Mouse (Mus musculus): ENCODE data around the gene Arfgap2. TPM values are rescaled to one million over a fixed set of nuclear protein-coding genes. Genes with fewer than 3 reads are reported as not detected.
"Not testable (repeated sequence)": the region's sequence is repeated elsewhere in the genome, so short reads cannot be mapped to it uniquely, and the experiment has no call there.

The Arfgap2 gene
- polyA plus RNA-seq (2016; fragmentation: Nextera tagmentation; extraction: Ambion mirVana) = 84.5 and 85.6 TPM in 2 replicates

DNA sequence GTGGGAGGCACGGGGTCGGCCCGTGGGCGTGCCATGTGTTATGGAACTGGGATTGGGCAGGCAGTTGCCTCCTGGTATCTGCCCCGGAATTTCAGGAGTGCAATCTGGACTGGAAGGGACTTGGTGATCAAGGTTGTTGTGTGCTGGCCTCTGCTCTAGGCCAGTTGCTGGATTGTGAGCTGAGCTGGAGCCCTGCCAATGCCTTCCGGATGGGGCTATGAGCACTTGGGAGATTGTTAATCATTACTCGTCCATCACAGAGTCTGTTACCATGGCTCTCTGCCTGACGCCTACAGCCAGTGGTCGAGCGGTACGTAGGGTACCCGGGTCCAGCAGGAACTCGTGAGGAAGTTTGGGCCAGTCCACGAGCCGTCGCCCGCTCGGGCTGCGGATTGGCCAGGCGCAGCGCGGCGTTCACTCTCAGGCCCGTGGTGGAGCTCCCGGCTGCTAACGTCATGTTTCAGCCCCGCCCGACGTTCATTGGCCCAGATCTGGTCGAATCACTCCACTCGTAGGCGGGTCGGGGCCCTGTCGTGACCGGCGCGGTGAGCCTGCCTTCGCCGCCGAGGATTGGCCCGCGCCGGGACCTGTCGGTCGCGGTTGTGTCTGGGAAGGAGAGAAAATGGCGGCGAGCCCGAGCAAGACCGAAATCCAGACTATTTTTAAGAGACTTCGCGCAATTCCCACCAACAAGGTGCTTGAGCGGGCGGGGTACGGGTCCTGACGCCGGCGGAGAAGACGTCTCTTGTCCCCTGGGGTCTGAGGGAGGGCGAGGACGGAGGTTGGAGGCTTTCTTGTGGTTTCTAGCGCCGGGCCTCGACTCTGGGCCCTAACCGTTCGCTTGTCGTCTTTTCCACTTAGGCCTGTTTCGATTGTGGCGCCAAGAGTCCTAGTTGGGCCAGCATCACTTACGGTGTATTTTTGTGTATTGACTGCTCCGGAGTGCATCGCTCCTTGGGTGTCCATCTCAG lies at the start of gene Arfgap2:
Arfgap2 (plus strand) TSS at position 264 of the 971 bp plus-strand sequence.
- Histone ChIP-seq H3K27ac (peak within 1 kb of the TSS; percentile 97), H3K4me2 (replicated peaks) (peak within 1 kb of the TSS; percentile 89), H3K9me3 (replicated peaks) (no peaks in the 10 kb centered on the region), H3K9ac (peak within 1 kb of the TSS; percentile 85), H3K27me3 (no peaks in the 10 kb centered on the region), H3K4me3 (peak within 1 kb of the TSS; percentile 83), H3K36me3 (peaks cover 30% of the 10 kb centered on the region), H3K4me1 (peaks cover 17% of the 10 kb centered on the region)
- WGBS = 2% methylated on average over 72 of the region's 72 CpGs
- ATAC-seq (ENCODE audit: low FRiP score) = peak; percentile 99

- no peaks in the 10 kb centered on the region for H3K4me1 ChIP-seq
- WGBS = 68% methylated on average over 4 of the region's 4 CpGs
- H3K4me3 ChIP-seq = no peak overlapping the region
- H3K9me3 ChIP-seq (replicated peaks) = no peaks in the 10 kb centered on the region
- H3K36me3 ChIP-seq = peaks cover 39% of the 10 kb centered on the region
- H3K4me2 ChIP-seq (replicated peaks) = no peak overlapping the region
- no peaks in the 10 kb centered on the region for H3K27me3 ChIP-seq
- ATAC-seq (ENCODE audit: low FRiP score) = no peak
- no peak overlapping the region for H3K9ac ChIP-seq
- H3K27ac ChIP-seq = no peak overlapping the region
Measured at GRCm38 (mm10) chr2:91217032-91217431, 47.7 kb upstream of the Arfgap2 start.

DNA sequence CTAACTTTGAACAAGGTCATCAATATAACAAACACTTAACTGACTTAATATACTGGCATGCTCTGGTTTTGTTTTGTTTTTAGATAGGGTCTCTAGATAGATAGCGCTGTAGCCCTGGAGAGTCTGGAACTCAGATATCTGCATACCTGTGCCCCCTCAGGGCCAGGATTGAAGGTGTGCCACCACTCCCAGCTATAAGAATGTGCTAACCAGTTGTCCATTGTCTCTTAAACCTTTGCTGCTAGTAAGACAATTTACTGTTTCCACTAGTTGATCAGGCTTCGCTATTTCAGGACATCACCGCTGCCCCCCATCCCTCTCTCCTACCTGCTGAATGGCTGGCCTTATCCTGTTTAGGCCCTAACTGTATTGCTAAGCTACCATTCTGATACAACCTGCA lies 44.3 kb upstream of the Arfgap2 start:
- Histone ChIP-seq H3K4me3 (no peak overlapping the region), H3K4me2 (replicated peaks) (no peak overlapping the region), H3K27me3 (no peaks in the 10 kb centered on the region), H3K36me3 (peaks cover 9% of the 10 kb centered on the region; the same call in 1 of the 2 replicates), H3K4me1 (no peaks in the 10 kb centered on the region), H3K9ac (no peak overlapping the region), H3K9me3 (replicated peaks) (no peaks in the 10 kb centered on the region), H3K27ac (no peak overlapping the region)
- WGBS = 98% methylated on average over 3 of the region's 3 CpGs
- ATAC-seq (ENCODE audit: low FRiP score) = no peak

DNA sequence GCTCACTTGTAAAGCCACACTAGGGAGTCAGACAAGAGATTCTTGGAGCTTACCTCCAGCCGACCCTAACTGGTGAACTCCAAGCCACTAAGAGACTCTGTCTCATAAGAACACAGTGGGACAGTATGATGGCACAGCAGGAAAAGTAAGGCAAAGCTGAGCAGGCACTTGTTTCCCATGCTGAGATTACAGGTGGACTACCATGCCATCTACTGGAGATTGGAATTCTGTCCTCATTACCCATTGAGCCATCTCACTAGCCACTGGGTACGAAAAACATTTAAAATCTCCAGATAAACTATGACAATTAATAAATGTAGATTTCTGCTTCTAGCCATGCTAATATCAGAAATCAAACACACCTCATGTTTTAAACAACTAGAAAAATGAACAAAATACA lies 41.2 kb upstream of the Arfgap2 start:
- no peak overlapping the region for H3K4me2 ChIP-seq (replicated peaks)
- H3K27me3 ChIP-seq = no peaks in the 10 kb centered on the region
- no peak overlapping the region for H3K27ac ChIP-seq
- H3K9me3 ChIP-seq (replicated peaks) = no peaks in the 10 kb centered on the region
- no peaks in the 10 kb centered on the region for H3K36me3 ChIP-seq
- ATAC-seq (ENCODE audit: low FRiP score) = no peak
- H3K4me3 ChIP-seq = no peak overlapping the region
- H3K9ac ChIP-seq = no peak overlapping the region
- H3K4me1 ChIP-seq = no peaks in the 10 kb centered on the region
- WGBS = 83% methylated on average over 2 of the region's 2 CpGs

DNA sequence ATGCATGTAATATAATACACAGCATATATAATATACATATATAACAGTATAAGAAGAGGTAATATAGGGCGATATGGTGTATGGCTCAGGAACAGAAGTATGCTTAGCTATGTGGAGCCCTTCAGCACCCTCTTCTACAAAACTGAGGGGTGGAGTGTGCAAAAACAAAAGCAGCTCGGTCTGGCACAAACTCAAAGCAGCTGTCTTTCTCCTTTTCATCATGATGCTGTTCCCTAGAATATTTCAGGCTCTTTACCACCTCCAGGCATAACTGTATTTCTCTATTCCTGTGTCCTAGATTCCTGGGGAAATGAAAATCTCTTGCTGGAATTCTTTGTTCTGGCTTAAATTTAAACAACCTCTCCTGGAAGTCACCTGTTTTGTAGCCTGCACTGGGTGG lies 35.0 kb upstream of the Arfgap2 start:
- Histone ChIP-seq H3K4me2 (replicated peaks) (no peak overlapping the region), H3K27ac (no peak overlapping the region), H3K36me3 (peaks cover 5% of the 10 kb centered on the region; the same call in 1 of the 2 replicates), H3K9me3 (replicated peaks) (no peaks in the 10 kb centered on the region), H3K27me3 (no peaks in the 10 kb centered on the region), H3K4me1 (no peaks in the 10 kb centered on the region), H3K9ac (no peak overlapping the region), H3K4me3 (no peak overlapping the region)
- 77% methylated on average over 2 of the region's 2 CpGs for WGBS
- no peak for ATAC-seq (ENCODE audit: low FRiP score)

GRCm38 (mm10) chr2:91236601-91237510 lies 27.9 kb upstream of the Arfgap2 start, which contains the start of gene Ddb2:
Ddb2 (minus strand) TSS chr2:91236982.
- peaks cover 6% of the 10 kb centered on the region for H3K4me1 ChIP-seq
- H3K36me3 ChIP-seq = peaks cover 5% of the 10 kb centered on the region; the same call in 1 of the 2 replicates
- under 1% methylated on average over 48 of the region's 48 CpGs for WGBS
- H3K27me3 ChIP-seq = no peaks in the 10 kb centered on the region
- peak within 1 kb of the TSS; percentile 61 for H3K4me2 ChIP-seq (replicated peaks)
- peak within 1 kb of the TSS; percentile 52 for H3K4me3 ChIP-seq
- peak; percentile 98 for ATAC-seq (ENCODE audit: low FRiP score)
- peak within 1 kb of the TSS; percentile 91 for H3K27ac ChIP-seq
- H3K9ac ChIP-seq = peak within 1 kb of the TSS; percentile 61
- no peaks in the 10 kb centered on the region for H3K9me3 ChIP-seq (replicated peaks)

DNA sequence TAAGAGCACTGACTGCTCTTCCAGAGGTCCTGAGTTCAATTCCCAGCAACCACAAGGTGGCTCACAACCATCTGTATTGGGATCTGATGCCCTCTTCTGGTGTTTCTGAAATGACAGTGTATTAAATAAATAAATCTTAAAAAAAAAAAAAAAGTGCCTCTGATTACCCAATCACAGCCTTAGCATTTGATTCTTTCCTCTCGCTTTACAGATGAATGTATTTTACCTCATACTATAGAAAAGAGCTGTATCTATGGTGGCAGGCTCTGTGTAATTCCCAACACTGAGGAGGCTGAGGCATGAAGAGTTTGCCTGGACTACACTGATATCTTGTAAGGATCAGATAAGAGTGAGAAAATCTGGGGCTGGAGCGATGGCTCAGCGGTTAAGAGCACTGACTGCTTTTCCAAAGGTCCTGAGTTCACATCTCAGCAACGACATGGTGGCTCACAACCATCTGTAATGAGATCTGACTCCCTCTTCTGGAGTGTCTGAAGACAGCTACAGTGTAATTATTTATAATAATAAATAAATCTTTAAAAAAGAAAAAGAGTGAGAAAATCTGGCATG lies 27.2 kb upstream of the Arfgap2 start:
- not testable (repeated sequence) for H3K27me3 ChIP-seq; H3K9me3 ChIP-seq (replicated peaks); H3K9ac ChIP-seq; H3K4me1 ChIP-seq; H3K36me3 ChIP-seq
- H3K27ac ChIP-seq = peak overlapping the region; percentile 91
- WGBS = 22% methylated on average over 4 of the region's 4 CpGs
- ATAC-seq (ENCODE audit: low FRiP score) = peak; percentile 65
- H3K4me2 ChIP-seq (replicated peaks) = peak overlapping the region; percentile 61
- peak overlapping the region; percentile 52 for H3K4me3 ChIP-seq

DNA sequence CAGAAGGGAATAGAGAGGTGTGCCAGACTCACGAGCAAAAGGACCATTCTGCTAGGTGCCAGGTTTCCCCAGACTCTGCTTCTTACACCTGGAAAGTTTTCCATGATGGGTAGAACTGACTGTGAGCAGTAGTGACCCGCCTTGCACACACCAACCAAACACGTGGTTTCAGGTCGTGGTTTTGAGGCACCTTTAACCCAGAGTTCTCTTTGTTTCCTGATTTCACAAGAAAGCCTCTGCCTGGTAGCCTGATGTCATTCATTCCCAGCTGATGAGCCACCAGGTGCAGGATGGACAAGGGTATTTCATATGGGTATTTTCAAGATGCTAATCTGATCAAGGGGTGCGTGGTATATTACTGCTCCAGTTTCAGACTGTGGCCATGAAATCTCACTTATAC lies 22.2 kb upstream of the Arfgap2 start:
- H3K9me3 ChIP-seq (replicated peaks) = no peaks in the 10 kb centered on the region
- H3K4me2 ChIP-seq (replicated peaks) = no peak overlapping the region
- no peak for ATAC-seq (ENCODE audit: low FRiP score)
- H3K27me3 ChIP-seq = no peaks in the 10 kb centered on the region
- peaks cover 4% of the 10 kb centered on the region; the same call in 1 of the 2 replicates for H3K4me1 ChIP-seq
- WGBS = 75% methylated on average over 5 of the region's 5 CpGs
- H3K4me3 ChIP-seq = no peak overlapping the region
- no peak overlapping the region for H3K27ac ChIP-seq
- no peaks in the 10 kb centered on the region for H3K36me3 ChIP-seq
- H3K9ac ChIP-seq = no peak overlapping the region

DNA sequence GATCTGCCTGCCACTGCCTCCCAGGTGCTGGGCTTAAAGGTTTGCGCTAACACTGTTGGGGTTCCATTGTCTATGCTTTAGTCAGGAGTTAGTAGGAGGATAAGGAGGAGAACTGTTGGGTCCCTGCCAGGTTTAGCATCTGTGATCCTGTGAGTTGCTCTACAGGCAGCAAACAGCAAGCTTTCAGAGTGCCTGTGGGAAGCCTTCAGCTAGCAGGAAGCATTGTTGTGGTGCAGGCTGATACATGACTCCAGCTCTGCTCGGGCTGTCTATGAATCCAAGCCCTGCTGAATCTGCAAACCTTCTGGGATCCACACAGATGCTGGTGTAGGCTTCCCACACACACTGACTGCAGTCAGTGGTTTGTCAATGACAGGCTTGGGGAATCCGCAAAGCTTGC lies 21.4 kb upstream of the Arfgap2 start:
- Histone ChIP-seq H3K4me2 (replicated peaks) (no peak overlapping the region), H3K4me3 (no peak overlapping the region), H3K9me3 (replicated peaks) (no peaks in the 10 kb centered on the region), H3K36me3 (no peaks in the 10 kb centered on the region), H3K27me3 (no peaks in the 10 kb centered on the region), H3K4me1 (peaks cover 4% of the 10 kb centered on the region; the same call in 1 of the 2 replicates), H3K27ac (no peak overlapping the region), H3K9ac (no peak overlapping the region)
- WGBS = 55% methylated on average over 3 of the region's 3 CpGs
- no peak for ATAC-seq (ENCODE audit: low FRiP score)

GRCm38 (mm10) chr2:91244557-91245228 lies 20.1 kb upstream of the Arfgap2 start:
- Histone ChIP-seq H3K4me1 (peaks cover 4% of the 10 kb centered on the region; the same call in 1 of the 2 replicates), H3K9me3 (replicated peaks) (no peaks in the 10 kb centered on the region), H3K36me3 (no peaks in the 10 kb centered on the region), H3K4me3 (no peak overlapping the region), H3K27me3 (no peaks in the 10 kb centered on the region), H3K27ac (no peak overlapping the region), H3K9ac (no peak overlapping the region), H3K4me2 (replicated peaks) (no peak overlapping the region)
- WGBS = 83% methylated on average over 5 of the region's 5 CpGs
- ATAC-seq (ENCODE audit: low FRiP score) = no peak

DNA sequence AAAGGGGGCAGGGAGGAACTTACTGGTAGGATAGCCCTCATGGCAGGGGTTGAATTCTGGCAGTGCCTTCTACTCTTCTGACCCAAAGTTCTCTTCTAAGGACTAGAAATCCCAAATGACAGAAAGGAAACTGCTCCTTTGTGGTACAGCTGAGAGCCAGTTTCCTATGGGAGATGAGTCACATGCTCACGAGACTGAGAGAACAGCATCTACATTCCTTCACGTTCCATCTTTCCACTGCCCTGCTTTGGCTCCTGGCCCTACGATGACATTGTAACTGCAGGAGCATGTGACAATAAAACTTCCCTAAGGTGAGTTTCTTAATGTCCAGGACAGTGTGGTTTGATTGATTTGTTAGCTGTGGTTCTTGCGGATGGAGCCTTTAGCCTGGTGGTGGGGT lies 16.4 kb upstream of the Arfgap2 start:
- H3K9ac ChIP-seq = no peak overlapping the region
- H3K27me3 ChIP-seq = peaks cover 9% of the 10 kb centered on the region; the same call in 1 of the 2 replicates
- no peaks in the 10 kb centered on the region for H3K9me3 ChIP-seq (replicated peaks)
- no peak for ATAC-seq (ENCODE audit: low FRiP score)
- peaks cover 3% of the 10 kb centered on the region; the same call in 1 of the 2 replicates for H3K4me1 ChIP-seq
- H3K4me2 ChIP-seq (replicated peaks) = no peak overlapping the region
- no peak overlapping the region for H3K27ac ChIP-seq
- no peak overlapping the region for H3K4me3 ChIP-seq
- 90% methylated on average over 4 of the region's 4 CpGs for WGBS
- no peaks in the 10 kb centered on the region for H3K36me3 ChIP-seq
